Mouse (Mus musculus): Measurements from ENCODE around the gene Fgfr2.

DNA sequence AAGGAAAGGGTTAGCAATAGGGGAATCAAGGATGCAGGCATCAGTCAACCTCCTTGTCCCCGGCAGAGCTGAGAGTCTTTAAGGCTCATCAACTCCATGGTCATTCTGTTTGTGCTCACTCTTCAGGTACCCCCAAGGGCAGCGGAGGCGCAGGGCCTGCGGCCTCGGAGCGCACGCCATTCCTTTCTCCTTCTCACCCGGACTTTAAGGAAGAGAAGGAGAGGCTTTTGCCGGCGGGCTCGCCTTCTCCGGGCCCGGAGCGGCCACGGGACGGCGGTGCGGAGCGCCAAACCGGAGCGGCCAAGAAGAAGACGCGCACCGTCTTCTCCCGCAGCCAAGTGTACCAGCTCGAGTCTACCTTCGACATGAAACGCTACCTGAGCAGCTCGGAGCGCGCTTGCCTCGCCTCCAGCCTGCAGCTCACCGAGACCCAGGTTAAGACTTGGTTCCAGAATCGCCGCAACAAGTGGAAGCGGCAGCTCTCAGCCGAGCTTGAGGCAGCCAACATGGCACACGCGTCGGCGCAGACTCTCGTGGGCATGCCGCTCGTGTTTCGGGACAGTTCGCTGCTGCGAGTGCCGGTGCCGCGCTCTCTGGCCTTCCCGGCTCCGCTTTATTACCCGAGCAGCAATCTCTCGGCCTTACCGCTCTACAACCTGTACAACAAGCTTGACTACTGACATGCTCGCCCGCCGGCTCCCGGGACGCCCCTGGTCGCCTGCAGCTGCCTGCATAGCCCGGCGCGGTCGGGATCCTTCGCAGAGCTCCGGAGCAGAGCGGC lies 1567.7 kb downstream of the Fgfr2 start:
- TF ChIP-seq CTCF (IDR thresholded peaks at IDR 0.05) = peak; percentile 23
- no peak for TF ChIP-seq EP300 (IDR thresholded peaks at IDR 0.05)
